Mouse (Mus musculus) brown adipose tissue, adult 24 weeks (tissue): Measurements from ENCODE around the gene Gm16181. TPM values are rescaled to one million over a fixed set of nuclear protein-coding genes. Genes with fewer than 3 reads are reported as not detected.
"Not testable (repeated sequence)": the region's sequence is repeated elsewhere in the genome, so short reads cannot be mapped to it uniquely, and the experiment has no call there.

Experiments used
- H3K27ac ChIP-seq: fragments of 200-500 bp; replicated peaks from 2 replicates; pipeline ENCODE4 v1.5.1; 2012; ENCODE audit warnings: low read depth, mild to moderate bottlenecking, low read length
- H3K4me1 ChIP-seq: fragments of 200-500 bp; 2 replicates; pipeline ENCODE4 v1.6.1; 2012; ENCODE audit warnings: low read length, mixed read lengths; ENCODE audit not compliant: control insufficient read depth, insufficient read depth, insufficient read length
- H3K4me3 ChIP-seq: fragments of 200-500 bp; 2 replicates; pipeline ENCODE4 v1.5.1; 2012; ENCODE audit warnings: low read depth, mild to moderate bottlenecking, low read length, moderate library complexity; ENCODE audit not compliant: insufficient read depth
- polyA plus RNA-seq: library from polyadenylated mRNA; stranded (reverse); fragments of >200 nt; gene quantifications from 2 replicates; pipeline ENCODE4 v1.2.4, GENCODE M21; 2012; ENCODE audit not compliant: missing spikeins, insufficient read depth, insufficient read length

The Gm16181 gene
- polyA plus RNA-seq, 1 experiment, result not detected

- Histone ChIP-seq H3K4me1 (peaks cover 5% of the 10 kb centered on the region), H3K4me3 (peak within 1 kb of the TSS; percentile 8; the same call in 1 of the 2 replicates), H3K27ac (peak within 1 kb of the TSS; percentile 84)
These were observed 12.7 kb downstream of the Gm16181 start, which contains the start of gene Atp6v1g2 for GRCm38 (mm10) chr17:35233114-35233980. TSS of gene Atp6v1g2 (plus strand) at chr17:35233660.

- H3K4me3 ChIP-seq, result 0 out of 2 replicates have a peak overlapping the region, but pooled peaks have one; percentile 1
- H3K27ac ChIP-seq, result peak overlapping the region; percentile 84; the same call in 1 of the 2 replicates
- H3K4me1 ChIP-seq, result not testable (repeated sequence)
These were observed 13.5 kb downstream of the Gm16181 start for GRCm38 (mm10) chr17:35234090-35234489.

- Histone ChIP-seq H3K27ac (peak overlapping the region; percentile 94), H3K4me1 (peaks cover 5% of the 10 kb centered on the region), H3K4me3 (peak overlapping the region; percentile 58)
These were observed 14.3 kb downstream of the Gm16181 start for GRCm38 (mm10) chr17:35234903-35235302.

- Histone ChIP-seq H3K27ac (peak within 1 kb of the TSS; percentile 96), H3K4me3 (peak within 1 kb of the TSS; percentile 65), H3K4me1 (peaks cover 13% of the 10 kb centered on the region)
These were observed 15.2 kb downstream of the Gm16181 start, which contains the start of gene Nfkbil1 for GRCm38 (mm10) chr17:35235614-35236389. TSS of gene Nfkbil1 (minus strand) at chr17:35235792.

GRCm38 (mm10) chr17:35236390-35236746, 15.7 kb downstream of the Gm16181 start:
- Histone ChIP-seq H3K4me1 (peaks cover 14% of the 10 kb centered on the region), H3K4me3 (peak overlapping the region; percentile 57), H3K27ac (peak overlapping the region; percentile 96)

- no peak overlapping the region for H3K27ac ChIP-seq
- no peak overlapping the region for H3K4me3 ChIP-seq
- peaks cover 14% of the 10 kb centered on the region for H3K4me1 ChIP-seq
These were observed 16.4 kb downstream of the Gm16181 start for GRCm38 (mm10) chr17:35236996-35237395.

- Histone ChIP-seq H3K4me1 (peaks cover 14% of the 10 kb centered on the region), H3K27ac (no peak overlapping the region), H3K4me3 (no peak overlapping the region)
These were observed 16.9 kb downstream of the Gm16181 start for GRCm38 (mm10) chr17:35237504-35237903.

GRCm38 (mm10) chr17:35239700-35240099, 19.1 kb downstream of the Gm16181 start:
- Histone ChIP-seq H3K4me1 (peaks cover 12% of the 10 kb centered on the region), H3K27ac (no peak overlapping the region), H3K4me3 (no peak overlapping the region)

- Histone ChIP-seq H3K4me1 (peaks cover 12% of the 10 kb centered on the region), H3K27ac (peak overlapping the region; percentile 97), H3K4me3 (peak overlapping the region; percentile 50)
These were observed 20.0 kb downstream of the Gm16181 start for GRCm38 (mm10) chr17:35240384-35241304.

- peak within 1 kb of the TSS; percentile 97 for H3K27ac ChIP-seq
- H3K4me1 ChIP-seq, result peaks cover 12% of the 10 kb centered on the region
- H3K4me3 ChIP-seq, result peak within 1 kb of the TSS; percentile 84
These were observed 20.8 kb downstream of the Gm16181 start, which contains the start of gene Ddx39b for GRCm38 (mm10) chr17:35241305-35242014. TSS of gene Ddx39b (plus strand) at chr17:35241746.

- H3K27ac ChIP-seq, result peak overlapping the region; percentile 90
- H3K4me1 ChIP-seq, result peaks cover 12% of the 10 kb centered on the region
- peak overlapping the region; percentile 84 for H3K4me3 ChIP-seq
These were observed 21.6 kb downstream of the Gm16181 start for GRCm38 (mm10) chr17:35242015-35242941.

GRCm38 (mm10) chr17:35243086-35243485, 22.5 kb downstream of the Gm16181 start:
- peak overlapping the region; percentile 84 for H3K4me3 ChIP-seq
- H3K4me1 ChIP-seq, result peaks cover 12% of the 10 kb centered on the region
- peak overlapping the region; percentile 90 for H3K27ac ChIP-seq

GRCm38 (mm10) chr17:35244999-35245398, 24.4 kb downstream of the Gm16181 start:
- no peak overlapping the region for H3K4me3 ChIP-seq
- H3K27ac ChIP-seq, result no peak overlapping the region
- H3K4me1 ChIP-seq, result peaks cover 12% of the 10 kb centered on the region
